Mouse (Mus musculus) MEL (cell line): ENCODE results near the gene Rflnb. TPM values are rescaled to one million over a fixed set of nuclear protein-coding genes. Genes with fewer than 3 reads are reported as not detected.
"Not testable (repeated sequence)": the region's sequence is repeated elsewhere in the genome, so short reads cannot be mapped to it uniquely, and the experiment has no call there.

Experiments used
- DNase-seq: peaks from one replicate; pipeline ENCODE4 v3.0.0; 2011; ENCODE audit warnings: low read depth, low spot score
- H3K27ac ChIP-seq: 2 replicates; pipeline ENCODE4 v1.5.1; 2012; ENCODE audit warnings: low read depth, mild to moderate bottlenecking, control low read depth, low read length, moderate library complexity; ENCODE audit not compliant: control insufficient read depth
- H3K27me3 ChIP-seq, 2 experiments: fragments of 150-350 bp in 1 of 2; sonication (generic) in 1 of 2; 2 replicates each; pipeline ENCODE4 v1.6.1; 2012; ENCODE audit warnings: low read length in 2 of 2, mild to moderate bottlenecking in 2 of 2, improper control_type of control experiment in 1 of 2, moderate library complexity in 1 of 2; ENCODE audit not compliant: insufficient read depth in 2 of 2, control insufficient read depth in 1 of 2
- H3K36me3 ChIP-seq, 2 experiments: 2 replicates each; pipeline ENCODE4 v1.6.1; 2012 to 2014; ENCODE audit warnings: low read length in 2 of 2, improper control_type of control experiment in 1 of 2, inconsistent platforms in 1 of 2, mild to moderate bottlenecking in 1 of 2; ENCODE audit not compliant: insufficient read depth in 2 of 2, control insufficient read depth in 1 of 2
- H3K4me1 ChIP-seq, 2 experiments: fragments of 150-350 bp in 1 of 2; sonication (generic) in 1 of 2; 2 replicates each; pipeline ENCODE4 v1.6.1; 2012; ENCODE audit warnings: low read length in 2 of 2, improper control_type of control experiment in 1 of 2, mild to moderate bottlenecking in 1 of 2; ENCODE audit not compliant: insufficient read depth in 2 of 2, control insufficient read depth in 1 of 2
- H3K4me3 ChIP-seq, 2 experiments: fragments of 150-350 bp in 1 of 2; sonication (generic) in 1 of 2; 2 replicates each; pipeline ENCODE4 v1.5.1; 2012; ENCODE audit warnings: low read depth in 2 of 2, low read length in 2 of 2, mild to moderate bottlenecking in 2 of 2, moderate library complexity in 2 of 2, control low read depth in 1 of 2, improper control_type of control experiment in 1 of 2; ENCODE audit not compliant: control insufficient read depth in 1 of 2, insufficient read depth in 1 of 2
- H3K79me2 ChIP-seq: 2 replicates; pipeline ENCODE4 v1.6.1; 2012; ENCODE audit warnings: mild to moderate bottlenecking, low read length, moderate library complexity; ENCODE audit not compliant: control insufficient read depth, poor library complexity, insufficient read depth
- H3K9ac ChIP-seq: 2 replicates; pipeline ENCODE4 v1.6.1; 2012; ENCODE audit warnings: low read depth, mild to moderate bottlenecking, control low read depth, low read length, moderate library complexity; ENCODE audit not compliant: control insufficient read depth, poor library complexity, severe bottlenecking
- H3K9me3 ChIP-seq: fragments of 150-350 bp; sonication (generic); replicated peaks from 2 replicates; pipeline ENCODE4 v1.6.1; 2012; ENCODE audit warnings: mild to moderate bottlenecking, low read length, improper control_type of control experiment, moderate library complexity; ENCODE audit not compliant: insufficient read depth
- CHD1 ChIP-seq: IDR thresholded peaks from 2 replicates; pipeline ENCODE4 v1.6.1; 2012; ENCODE audit warnings: low read depth, mild to moderate bottlenecking, inconsistent platforms, low read length, improper control_type of control experiment
- CHD2 ChIP-seq: IDR thresholded peaks from 2 replicates; pipeline ENCODE4 v1.6.1; 2011; ENCODE audit warnings: low read length, improper control_type of control experiment
- CTCF ChIP-seq, 3 experiments: IDR thresholded peaks in 2 of 3; conservative IDR thresholded peaks in 1 of 3; 2 replicates each; pipeline ENCODE4 v1.5.1; 2011 to 2012; ENCODE audit warnings: low read length in 3 of 3, low read depth in 2 of 3, mild to moderate bottlenecking in 2 of 3, improper control_type of control experiment in 1 of 3, inconsistent platforms in 1 of 3, mixed read lengths in 1 of 3, moderate library complexity in 1 of 3; ENCODE audit not compliant: control insufficient read depth in 1 of 3, insufficient read depth in 1 of 3, poor library complexity in 1 of 3, severe bottlenecking in 1 of 3
- E2F4 ChIP-seq: IDR thresholded peaks from 2 replicates; pipeline ENCODE4 v1.6.1; 2011; ENCODE audit warnings: low read depth, low read length, improper control_type of control experiment, borderline replicate concordance
- EP300 ChIP-seq, 2 experiments: IDR thresholded peaks; 2 replicates each; pipeline ENCODE4 v1.6.1; 2011; ENCODE audit warnings: improper control_type of control experiment in 2 of 2, low read length in 2 of 2, low read depth in 1 of 2, mild to moderate bottlenecking in 1 of 2
- ETS1 ChIP-seq: IDR thresholded peaks from 2 replicates; pipeline ENCODE4 v1.6.1; 2012; ENCODE audit warnings: low read depth, mild to moderate bottlenecking, inconsistent platforms, low read length, improper control_type of control experiment, moderate library complexity
- GATA1 ChIP-seq: IDR thresholded peaks from 2 replicates; pipeline ENCODE4 v1.6.1; 2011; ENCODE audit warnings: low read depth, low read length, improper control_type of control experiment
- JUND ChIP-seq: IDR thresholded peaks from 2 replicates; pipeline ENCODE4 v1.6.1; 2011; ENCODE audit warnings: low read depth, mild to moderate bottlenecking, improper control_type of control experiment, low read length
- MAX ChIP-seq: IDR thresholded peaks from 2 replicates; pipeline ENCODE4 v1.6.1; 2011; ENCODE audit warnings: low read length, improper control_type of control experiment
- MXI1 ChIP-seq: IDR thresholded peaks from 2 replicates; pipeline ENCODE4 v1.6.1; 2011; ENCODE audit warnings: mild to moderate bottlenecking, low read depth, low read length, improper control_type of control experiment
- NELFE ChIP-seq: IDR thresholded peaks from 2 replicates; pipeline ENCODE4 v1.6.1; 2011; ENCODE audit warnings: low read depth, low read length, improper control_type of control experiment
- NRF1 ChIP-seq: IDR thresholded peaks from 2 replicates; pipeline ENCODE4 v1.6.1; 2014; ENCODE audit warnings: low read depth, mild to moderate bottlenecking, inconsistent platforms, low read length, improper control_type of control experiment, moderate library complexity; ENCODE audit not compliant: poor library complexity, insufficient read depth, severe bottlenecking
- POLR2A ChIP-seq, 2 experiments: IDR thresholded peaks; 2 replicates each; pipeline ENCODE4 v1.6.1; 2011 to 2012; ENCODE audit warnings: low read length in 2 of 2, mild to moderate bottlenecking in 2 of 2, control low read depth in 1 of 2, improper control_type of control experiment in 1 of 2, low read depth in 1 of 2, moderate library complexity in 1 of 2; ENCODE audit not compliant: control insufficient read depth in 1 of 2, insufficient read depth in 1 of 2, poor library complexity in 1 of 2
- POLR2AphosphoS5 ChIP-seq: IDR thresholded peaks from 2 replicates; pipeline ENCODE4 v1.6.1; 2012; ENCODE audit warnings: low read depth, borderline replicate concordance, mild to moderate bottlenecking, inconsistent platforms, low read length, moderate library complexity, mixed read lengths
- RAD21 ChIP-seq: IDR thresholded peaks from 2 replicates; pipeline ENCODE4 v1.6.1; 2011; ENCODE audit warnings: mild to moderate bottlenecking, low read depth, low read length, improper control_type of control experiment
- SMC3 ChIP-seq: IDR thresholded peaks from 2 replicates; pipeline ENCODE4 v1.6.1; 2011; ENCODE audit warnings: low read depth, low read length, improper control_type of control experiment
- TCF12 ChIP-seq: IDR thresholded peaks from 2 replicates; pipeline ENCODE4 v1.6.1; 2014; ENCODE audit warnings: low read depth, mild to moderate bottlenecking, inconsistent platforms, low read length, improper control_type of control experiment, moderate library complexity
- UBTF ChIP-seq: IDR thresholded peaks from 2 replicates; pipeline ENCODE4 v1.6.1; 2012; ENCODE audit warnings: low read depth, mild to moderate bottlenecking, inconsistent platforms, low read length, improper control_type of control experiment, moderate library complexity, borderline replicate concordance; ENCODE audit not compliant: insufficient read depth
- USF2 ChIP-seq, 2 experiments: IDR thresholded peaks; 2 replicates each; pipeline ENCODE4 v1.6.1; 2011 to 2012; ENCODE audit warnings: improper control_type of control experiment in 2 of 2, low read length in 2 of 2, borderline replicate concordance in 1 of 2, inconsistent platforms in 1 of 2, low read depth in 1 of 2, mild to moderate bottlenecking in 1 of 2; ENCODE audit not compliant: insufficient read depth in 1 of 2
- ZKSCAN1 ChIP-seq: IDR thresholded peaks from 2 replicates; pipeline ENCODE4 v1.6.1; 2012; ENCODE audit warnings: low read depth, mild to moderate bottlenecking, inconsistent platforms, low read length, improper control_type of control experiment, moderate library complexity
- polyA plus RNA-seq, 2 experiments: library from polyadenylated mRNA; stranded (reverse) in 1 of 2; unstranded in 1 of 2; fragments of >175 nt in 1 of 2; fragments of >200 nt in 1 of 2; gene quantifications; 2 replicates each; pipeline versions ENCODE4 v1.2.1 to v1.2.4; 2012; ENCODE audit warnings: low replicate concordance in 2 of 2, low read depth in 1 of 2; ENCODE audit not compliant: insufficient read length in 2 of 2, insufficient read depth in 1 of 2, missing spikeins in 1 of 2
- total RNA-seq: library from RNA; depleted of rRNA; stranded (reverse); fragments of 300-350 nt; gene quantifications from 2 replicates; pipeline ENCODE4 v1.2.3, GENCODE M21; 2012

Gene Rflnb
- total and polyA plus RNA-seq, 3 experiments = 7.4 to 8.7 TPM; not detected in 1

DNA sequence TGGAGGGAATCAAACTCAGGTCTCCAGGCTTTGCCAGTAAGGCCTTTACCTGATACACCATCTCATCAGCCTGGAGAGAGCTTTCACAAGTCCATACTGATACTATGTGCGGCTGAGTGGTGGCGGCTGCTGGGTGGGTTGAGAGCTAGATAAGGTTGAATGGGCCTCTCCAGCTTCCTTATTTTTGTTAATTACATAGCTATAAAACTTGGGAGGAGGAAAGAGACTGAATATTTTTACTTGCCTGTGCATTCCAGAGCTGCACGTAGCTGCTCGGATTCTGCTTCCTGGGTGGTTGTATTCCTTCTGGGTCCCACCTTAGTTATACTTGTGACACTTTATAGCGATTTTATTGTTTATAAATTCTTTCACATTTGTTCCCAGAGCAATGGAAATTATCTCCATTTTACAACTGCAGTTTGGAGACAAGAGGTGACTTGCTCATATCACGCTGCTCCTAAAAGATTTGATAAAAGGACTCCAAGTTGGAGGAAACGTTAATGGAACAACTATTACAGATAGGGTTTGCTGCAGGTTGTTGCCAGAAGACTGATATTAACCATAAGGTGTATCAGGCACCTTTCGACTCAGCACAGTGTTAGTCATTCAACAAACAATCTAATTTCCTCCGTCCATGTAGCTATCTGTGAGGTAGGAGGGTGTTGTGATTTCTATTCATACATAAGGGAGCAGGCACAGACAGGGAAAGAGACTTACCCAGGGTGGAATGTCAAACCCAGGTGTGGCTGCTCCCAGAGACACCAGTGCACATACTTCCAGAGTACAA lies 16.6 kb downstream of the Rflnb start (continued):
- TF ChIP-seq EP300 (IDR thresholded peaks at IDR 0.05; ENCODE audit: low read depth in 1 of 2, low read length in 2 of 2) (peak; percentile 71 to 86), SMC3 (no peak), POLR2AphosphoS5 (no peak), POLR2A (IDR thresholded peaks at IDR 0.05; ENCODE audit: control insufficient read depth in 1 of 2, insufficient read depth in 1 of 2, low read depth in 1 of 2, low read length in 2 of 2, poor library complexity in 1 of 2) (no peak)

DNA sequence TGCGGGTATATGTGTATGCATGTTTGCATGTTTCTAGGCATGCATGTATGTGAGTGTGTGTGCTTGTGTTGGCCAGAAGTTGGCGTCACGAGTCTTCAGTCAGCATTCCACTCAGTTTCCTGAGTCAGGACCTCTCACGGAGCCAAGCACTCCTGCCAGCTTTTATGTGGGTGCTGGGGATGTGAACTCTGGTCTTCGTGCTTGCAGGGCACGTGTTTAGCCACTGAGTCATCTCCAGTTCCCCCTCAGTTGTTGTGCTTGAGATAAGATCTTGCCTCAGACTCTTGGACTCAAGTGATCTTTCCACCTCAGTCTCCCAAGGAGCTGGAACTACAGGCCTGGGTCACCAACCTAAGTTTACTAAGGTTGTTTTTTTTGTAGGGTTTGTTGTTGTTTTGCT lies 18.5 kb downstream of the Rflnb start:
- no peak overlapping the region for H3K4me3 ChIP-seq
- no peak overlapping the region for H3K27ac ChIP-seq
- peaks cover 6 to 26% of the 10 kb centered on the region in 2 experiments for H3K4me1 ChIP-seq
- no peaks in the 10 kb centered on the region for H3K79me2 ChIP-seq
- no peak for DNase-seq
- no peaks in the 10 kb centered on the region for H3K9me3 ChIP-seq
- peaks cover 0 to 13% of the 10 kb centered on the region in 2 experiments; a peak in 2 of 4 replicates for H3K36me3 ChIP-seq
- no peaks in the 10 kb centered on the region for H3K27me3 ChIP-seq
- TF ChIP-seq MAX = peak; percentile 43; the same call in 1 of the 2 replicates
- peak; percentile 33; the same call in 1 of the 2 replicates for TF ChIP-seq GATA1
- no peak for TF ChIP-seq E2F4
- TF ChIP-seq CHD2 = no peak
- no peak for TF ChIP-seq ZKSCAN1
- no peak overlapping the region for H3K9ac ChIP-seq

DNA sequence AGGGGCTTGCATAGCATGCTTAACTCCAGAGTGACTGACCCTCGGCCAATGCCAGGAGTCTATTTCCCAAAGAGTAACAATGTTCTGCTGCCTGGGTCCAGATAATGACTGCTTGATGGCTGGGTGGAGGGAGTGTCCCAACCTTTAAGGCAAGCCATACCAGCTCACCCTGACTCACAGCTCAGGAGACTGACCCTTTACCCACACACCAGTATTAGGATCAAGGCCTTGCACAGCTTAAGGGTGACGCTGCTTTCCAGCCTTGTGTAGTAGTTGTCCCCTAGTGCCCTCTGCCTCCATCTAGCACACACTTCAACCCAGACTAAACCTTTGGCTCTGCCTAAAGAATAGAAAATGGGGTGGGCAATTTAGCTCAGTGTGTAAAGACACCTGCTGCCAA lies 19.4 kb downstream of the Rflnb start:
- no peak overlapping the region for H3K4me3 ChIP-seq
- TF ChIP-seq USF2 (IDR thresholded peaks at IDR 0.05; ENCODE audit: borderline replicate concordance in 1 of 2, insufficient read depth in 1 of 2, low read depth in 1 of 2, low read length in 2 of 2) = no peak
- TF ChIP-seq CTCF (IDR thresholded peaks at IDR 0.05 in 2 of 3, conservative IDR thresholded peaks at IDR 0.05 in 1 of 3; ENCODE audit: control insufficient read depth in 1 of 3, insufficient read depth in 1 of 3, low read depth in 2 of 3, low read length in 3 of 3, poor library complexity in 1 of 3, severe bottlenecking in 1 of 3) = no peak
- no peak for TF ChIP-seq NRF1
- no peak for TF ChIP-seq RAD21
- no peak for TF ChIP-seq MXI1
- no peak for TF ChIP-seq JUND
- TF ChIP-seq TCF12 = no peak
- TF ChIP-seq NELFE = no peak
- no peak for TF ChIP-seq ETS1
- no peak for TF ChIP-seq CHD1
- no peak for TF ChIP-seq UBTF
- peaks cover 0 to 2% of the 10 kb centered on the region in 2 experiments; a peak in 2 of 4 replicates for H3K27me3 ChIP-seq
- H3K27ac ChIP-seq = no peak overlapping the region
- no peak overlapping the region for H3K9ac ChIP-seq
- H3K9me3 ChIP-seq = no peaks in the 10 kb centered on the region
- H3K79me2 ChIP-seq = no peaks in the 10 kb centered on the region
- no peak for DNase-seq
- peaks cover 6 to 26% of the 10 kb centered on the region in 2 experiments for H3K4me1 ChIP-seq
- H3K36me3 ChIP-seq = peaks cover 0 to 13% of the 10 kb centered on the region in 2 experiments; a peak in 2 of 4 replicates

DNA sequence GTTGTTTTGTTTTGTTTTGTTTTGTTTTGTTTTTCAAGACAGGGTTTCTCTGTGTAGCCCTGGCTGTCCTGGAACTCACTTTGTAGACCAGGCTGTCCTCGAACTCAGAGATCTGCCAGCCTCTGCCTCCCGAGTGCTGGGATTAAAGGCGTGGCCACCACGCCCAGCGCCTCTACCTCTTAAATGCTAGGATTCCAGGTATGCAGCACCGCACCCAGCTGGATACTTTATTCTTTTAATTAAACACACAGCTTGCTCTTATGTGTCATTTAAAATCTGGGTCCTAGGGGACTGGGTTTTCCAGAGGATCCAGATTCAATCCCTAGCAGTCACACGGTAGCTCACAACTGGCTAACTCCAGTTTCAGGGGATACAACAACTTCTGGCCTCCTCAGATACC lies 23.3 kb downstream of the Rflnb start:
- H3K9me3 ChIP-seq, H3K79me2 ChIP-seq, H3K36me3 ChIP-seq, H3K27ac ChIP-seq, H3K9ac ChIP-seq, H3K4me3 ChIP-seq, DNase-seq: not testable (repeated sequence)
- peaks cover 5 to 20% of the 10 kb centered on the region in 2 experiments for H3K27me3 ChIP-seq
- peaks cover 0 to 14% of the 10 kb centered on the region in 2 experiments; a peak in 2 of 4 replicates for H3K4me1 ChIP-seq
